Mouse (Mus musculus) testis, adult 2 months (tissue): ENCODE measurements at regions not wholly inside any gene's neighbourhood (a gene's known extent, or its start where the extent isn't known, plus 50 kb on each side); places are given as distances from the start of the nearest gene placed in this dataset.

Experiments
- CTCF ChIP-seq: fragments of 200-500 bp; IDR thresholded peaks from 2 replicates; pipeline ENCODE4 v1.5.1; 2012; ENCODE audit warnings: low read depth, mild to moderate bottlenecking, inconsistent platforms, low read length, moderate library complexity; ENCODE audit not compliant: control insufficient read depth, insufficient read depth, insufficient replicate concordance
- POLR2A ChIP-seq: fragments of 200-500 bp; IDR thresholded peaks from 2 replicates; pipeline ENCODE4 v1.6.1; 2012; ENCODE audit warnings: low read depth, mild to moderate bottlenecking, inconsistent platforms, low read length, moderate library complexity; ENCODE audit not compliant: control insufficient read depth

DNA sequence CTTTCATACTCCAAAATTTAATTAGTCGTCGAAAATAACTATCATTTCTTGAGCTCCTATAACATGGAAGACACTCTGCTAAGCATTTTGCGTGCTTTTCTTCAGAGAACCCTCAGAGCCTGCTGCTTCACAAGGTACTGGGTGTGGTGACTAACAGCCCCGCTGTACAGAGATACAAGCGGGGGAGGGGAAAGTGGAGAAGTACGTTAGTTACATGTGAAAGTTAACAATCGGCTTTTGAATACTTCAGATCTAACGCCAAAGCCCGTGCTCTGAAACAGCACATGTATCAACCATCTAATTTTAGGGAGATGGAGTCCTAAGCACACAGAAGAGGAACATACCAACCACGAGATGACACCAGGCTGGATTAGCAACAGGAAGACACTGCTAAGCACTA is 55.4 kb upstream of the Foxd3 start:
- TF ChIP-seq CTCF (no peak), POLR2A (no peak)
